In the genomic region with DNA sequence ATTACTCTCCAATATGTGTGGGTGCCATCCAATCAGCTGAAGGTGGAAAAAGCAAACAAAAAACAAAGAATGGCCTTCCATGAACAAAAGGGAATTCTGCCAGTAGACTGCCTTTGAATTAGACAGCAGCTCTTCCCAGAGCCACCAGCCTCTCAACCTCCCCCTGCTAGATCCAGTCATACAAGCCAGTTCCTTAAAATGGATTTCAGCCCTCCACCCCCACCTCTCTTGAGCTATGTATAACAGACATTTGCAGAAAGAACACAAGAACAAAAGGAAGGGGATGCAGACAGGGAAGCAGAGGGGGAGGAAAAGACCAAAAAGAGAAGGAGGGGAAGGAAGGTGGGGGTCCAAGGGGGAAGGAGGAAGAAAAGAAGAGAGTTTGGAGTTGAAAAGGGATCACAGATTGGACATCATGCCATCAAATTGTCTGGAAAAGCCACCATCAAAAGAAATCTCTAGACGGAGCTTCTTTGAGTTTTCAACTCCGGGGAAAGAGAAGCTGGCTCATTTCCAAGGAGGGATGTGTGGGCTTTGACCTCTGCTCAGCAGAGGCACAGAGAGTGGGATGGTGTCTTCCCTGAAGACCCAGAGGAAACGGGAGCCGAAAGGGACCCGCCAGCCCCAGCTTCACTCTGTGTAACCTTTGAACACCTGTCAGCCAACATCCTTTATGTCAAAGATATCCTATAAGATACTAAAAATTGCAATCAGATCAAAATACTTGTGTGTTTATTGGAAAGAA, we compare ENCODE assay signal across 13 mouse cellular contexts.
DNase-seq lines count a peak whose midpoint lies in the region; ATAC-seq and TF ChIP-seq lines count a peak whose summit lies in the region.
"Had no signal": no experiment of that assay in that cellular context is flagged by ENCODE, and none has a peak within 500 bp of the region (broad histone marks: within the 10 kb centered on the region; RNA-seq: fewer than 3 reads in every experiment).

No protein-coding gene starts in this region.

- no peak overlapping the region for H3K9ac ChIP-seq in heart, embryonic 13.5 days
- no peak overlapping the region for H3K9ac ChIP-seq in lung, embryonic 16.5 days (ENCODE audit: low read length)
- no peak overlapping the region for H3K9ac ChIP-seq in forebrain, embryonic 14.5 days (ENCODE audit: low read length)
- H3K9ac ChIP-seq in midbrain, postnatal 0 days (replicated peaks; ENCODE audit: low read length, poor library complexity, severe bottlenecking), result no peak overlapping the region
- H3K9ac ChIP-seq: embryonic facial prominence, embryonic 15.5 days had no signal

- no peak for ATAC-seq in heart, embryonic 13.5 days (ENCODE audit: extremely low read depth, insufficient number of reproducible peaks, low FRiP score, low TSS enrichment)
- peak; percentile 51; the same call in 1 of the 2 replicates for ATAC-seq in lung, embryonic 16.5 days (ENCODE audit: low read depth)
- ATAC-seq in forebrain, embryonic 14.5 days, result peak; percentile 72; the same call in 1 of the 2 replicates
- no peak for ATAC-seq in midbrain, postnatal 0 days (ENCODE audit: low FRiP score)

- H3K4me1 ChIP-seq in heart, embryonic 13.5 days, result peaks cover 28% of the 10 kb centered on the region
- no peaks in the 10 kb centered on the region for H3K4me1 ChIP-seq in lung, embryonic 16.5 days (replicated peaks; ENCODE audit: control insufficient read depth, insufficient read depth, low read length)
- peaks cover 19% of the 10 kb centered on the region for H3K4me1 ChIP-seq in forebrain, embryonic 14.5 days (ENCODE audit: control insufficient read depth, insufficient read depth, low read length)
- H3K4me1 ChIP-seq in midbrain, postnatal 0 days (ENCODE audit: insufficient read depth, low read length), result no peaks in the 10 kb centered on the region

- TF ChIP-seq CTCF in midbrain, postnatal 0 days (IDR thresholded peaks at IDR 0.05), result no peak

- no peaks in the 10 kb centered on the region for H3K36me3 ChIP-seq in heart, embryonic 13.5 days
- H3K36me3 ChIP-seq in lung, embryonic 16.5 days (ENCODE audit: control insufficient read depth, insufficient read depth, low read length), result no peaks in the 10 kb centered on the region
- no peaks in the 10 kb centered on the region for H3K36me3 ChIP-seq in forebrain, embryonic 14.5 days (ENCODE audit: control insufficient read depth, insufficient read depth, low read length)
- H3K36me3 ChIP-seq in midbrain, postnatal 0 days (ENCODE audit: insufficient read depth, low read length), result no peaks in the 10 kb centered on the region
- H3K36me3 ChIP-seq: embryonic facial prominence, embryonic 15.5 days had no signal

- WGBS in heart, embryonic 13.5 days, result 37% methylated on average over 5 of the region's 5 CpGs
- WGBS in lung, embryonic 16.5 days, result 21% methylated on average over 5 of the region's 5 CpGs
- WGBS in forebrain, embryonic 14.5 days, result 17% methylated on average over 5 of the region's 5 CpGs
- WGBS in midbrain, postnatal 0 days, result 22% methylated on average over 5 of the region's 5 CpGs

- no peaks in the 10 kb centered on the region for H3K27me3 ChIP-seq in heart, embryonic 13.5 days (replicated peaks)
- no peaks in the 10 kb centered on the region for H3K27me3 ChIP-seq in lung, embryonic 16.5 days (ENCODE audit: control insufficient read depth, insufficient read depth, low read depth, low read length)
- H3K27me3 ChIP-seq in forebrain, embryonic 14.5 days (replicated peaks; ENCODE audit: control insufficient read depth, insufficient read depth, low read length), result no peaks in the 10 kb centered on the region
- H3K27me3 ChIP-seq in midbrain, postnatal 0 days (ENCODE audit: insufficient read depth, low read length), result no peaks in the 10 kb centered on the region
- H3K27me3 ChIP-seq: embryonic facial prominence, embryonic 15.5 days had no signal

- no peak for DNase-seq in heart, postnatal 36 days
- no peak for DNase-seq in lung, postnatal 4 days
- peak; percentile 66 for DNase-seq in forebrain, embryonic 14.5 days (ENCODE audit: low spot score)
- DNase-seq in midbrain, postnatal 0 days (ENCODE audit: low spot score), result peak; percentile 40
- no peak for DNase-seq in B cell, adult 2 months
- DNase-seq in adrenal gland, adult (ENCODE audit: inconsistent age in 2 of 2, low spot score in 1 of 2), result no peak
- DNase-seq: adrenal gland, postnatal 25 days; cerebellum, adult 2 months; heart, postnatal 14 days; thymus, postnatal 36 days had no signal

- no peak overlapping the region for H3K4me3 ChIP-seq in heart, embryonic 13.5 days
- H3K4me3 ChIP-seq in lung, embryonic 16.5 days (ENCODE audit: low read length), result no peak overlapping the region
- H3K4me3 ChIP-seq in forebrain, embryonic 14.5 days (ENCODE audit: low read depth, low read length), result no peak overlapping the region
- H3K4me3 ChIP-seq in midbrain, postnatal 0 days (ENCODE audit: low read depth, low read length), result no peak overlapping the region
- H3K4me3 ChIP-seq: embryonic facial prominence, embryonic 15.5 days had no signal

- H3K4me2 ChIP-seq in heart, embryonic 13.5 days, result no peak overlapping the region
- H3K4me2 ChIP-seq in lung, embryonic 16.5 days (ENCODE audit: low read depth, low read length), result no peak overlapping the region
- no peak overlapping the region for H3K4me2 ChIP-seq in forebrain, embryonic 14.5 days (ENCODE audit: low read length)
- H3K4me2 ChIP-seq in midbrain, postnatal 0 days (ENCODE audit: low read depth, low read length, poor library complexity, severe bottlenecking), result no peak overlapping the region
- H3K4me2 ChIP-seq: embryonic facial prominence, embryonic 15.5 days had no signal

- peak overlapping the region; percentile 51; the same call in 1 of the 2 replicates for H3K27ac ChIP-seq in heart, embryonic 13.5 days (replicated peaks)
- H3K27ac ChIP-seq in lung, embryonic 16.5 days (ENCODE audit: low read length), result peak overlapping the region; percentile 9
- no peak overlapping the region for H3K27ac ChIP-seq in forebrain, embryonic 14.5 days (ENCODE audit: low read depth, low read length)
- no peak overlapping the region for H3K27ac ChIP-seq in midbrain, postnatal 0 days (ENCODE audit: low read depth, low read length)
- H3K27ac ChIP-seq: embryonic facial prominence, embryonic 15.5 days had no signal

- intact Hi-C loops in heart, postnatal 36 days (cut with DNase I), result no loop called here

- no peaks in the 10 kb centered on the region for H3K9me3 ChIP-seq in heart, embryonic 13.5 days
- no peaks in the 10 kb centered on the region for H3K9me3 ChIP-seq in lung, embryonic 16.5 days (ENCODE audit: control insufficient read depth, low read length)
- no peaks in the 10 kb centered on the region for H3K9me3 ChIP-seq in forebrain, embryonic 14.5 days (replicated peaks; ENCODE audit: control insufficient read depth, low read length)
- H3K9me3 ChIP-seq in midbrain, postnatal 0 days (ENCODE audit: low read length), result no peaks in the 10 kb centered on the region
- H3K9me3 ChIP-seq: embryonic facial prominence, embryonic 15.5 days had no signal

Comparison
In these comparisons a context has a peak if more than half of its experiments do, and no peak if none do; other contexts are left out.
1. ATAC-seq: peak in lung, embryonic 16.5 days (single experiment) and forebrain, embryonic 14.5 days (single experiment); none in heart, embryonic 13.5 days (single experiment) and midbrain, postnatal 0 days (single experiment).
2. H3K27ac ChIP-seq: peak in heart, embryonic 13.5 days (single experiment) and lung, embryonic 16.5 days (single experiment); none in forebrain, embryonic 14.5 days (single experiment) and midbrain, postnatal 0 days (single experiment).
3. DNase-seq: peak in forebrain, embryonic 14.5 days (single experiment) and midbrain, postnatal 0 days (single experiment); none in heart, postnatal 36 days (0 of 2), lung, postnatal 4 days (0 of 2), B cell, adult 2 months (0 of 2) and adrenal gland, adult (0 of 2).